Mouse (Mus musculus): ENCODE measurements at regions not wholly inside any gene's neighbourhood (a gene's known extent, or its start where the extent isn't known, plus 50 kb on each side); places are given as distances from the start of the nearest gene placed in this dataset.
A peak's percentile ranks its signal among the peaks of the same experiment; 100 is the strongest.

DNA sequence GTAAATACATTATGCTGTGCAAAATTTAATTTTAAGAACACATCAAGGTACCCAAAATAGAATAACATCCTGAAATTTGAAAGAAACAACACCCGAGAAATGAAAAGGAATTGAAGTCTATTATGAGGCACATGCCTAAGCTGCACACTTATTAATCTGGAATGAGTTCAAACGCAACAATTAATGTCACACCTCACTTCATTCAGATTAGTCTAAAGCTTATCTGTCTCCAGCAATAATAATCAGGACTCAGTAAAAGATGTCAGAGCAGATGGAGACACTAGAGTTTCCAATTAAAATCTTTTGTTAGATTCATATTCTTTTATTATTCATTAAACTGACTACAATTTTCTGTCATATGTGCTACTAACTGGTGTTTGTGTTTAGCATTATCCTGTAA is 308.2 kb upstream of the Ccdc54 start:
- Histone ChIP-seq H3K4me3 (ENCODE audit: insufficient read depth, low read depth, low read length) (no peak overlapping the region), H3K27ac (ENCODE audit: insufficient read depth, low read depth, low read length) (no peak overlapping the region), H3K4me1 (ENCODE audit: control insufficient read depth, insufficient read depth, low read length) (no peaks in the 10 kb centered on the region)
- 76% methylated on average over 2 of the region's 2 CpGs for WGBS
- TF ChIP-seq POLR2A (IDR thresholded peaks at IDR 0.05; ENCODE audit: insufficient read depth, low read depth, low read length) (no peak), CTCF (IDR thresholded peaks at IDR 0.05; ENCODE audit: insufficient read depth, low read depth, low read length) (no peak)

DNA sequence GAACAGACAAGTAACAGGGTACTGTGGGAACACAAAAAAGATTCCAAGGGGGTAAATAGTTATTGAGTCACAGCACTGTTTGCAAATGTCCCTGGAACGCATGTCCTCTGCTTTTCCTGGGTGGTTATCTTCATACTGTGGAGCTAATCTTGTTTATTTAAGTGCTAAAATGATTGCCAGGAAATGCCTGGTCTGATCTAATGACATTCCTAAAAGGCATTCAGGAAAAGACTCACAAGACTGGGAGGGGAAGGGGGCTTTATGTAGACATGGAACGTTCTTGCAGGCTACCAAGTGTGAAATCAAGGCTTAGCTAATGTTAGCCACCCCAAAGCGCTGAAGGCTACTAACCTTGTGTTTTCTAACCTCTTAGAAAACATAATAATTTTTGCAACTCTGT is 287.0 kb upstream of the Ccdc54 start:
- TF ChIP-seq POLR2A (IDR thresholded peaks at IDR 0.05; ENCODE audit: insufficient read depth, low read depth, low read length): no peak
- TF ChIP-seq CTCF (IDR thresholded peaks at IDR 0.05; ENCODE audit: insufficient read depth, low read depth, low read length): no peak
- Histone ChIP-seq H3K4me3 (ENCODE audit: insufficient read depth, low read depth, low read length) (no peak overlapping the region), H3K4me1 (ENCODE audit: control insufficient read depth, insufficient read depth, low read length) (no peaks in the 10 kb centered on the region), H3K27ac (ENCODE audit: insufficient read depth, low read depth, low read length) (no peak overlapping the region)
- 71% methylated on average over 3 of the region's 3 CpGs for WGBS

GRCm38 (mm10) chr16:50871318-50871717 is 280.4 kb upstream of the Ccdc54 start:
- no peak for TF ChIP-seq CTCF (IDR thresholded peaks at IDR 0.05; ENCODE audit: insufficient read depth, low read depth, low read length)
- no peak for TF ChIP-seq POLR2A (IDR thresholded peaks at IDR 0.05; ENCODE audit: insufficient read depth, low read depth, low read length)
- no peak overlapping the region for H3K27ac ChIP-seq (ENCODE audit: insufficient read depth, low read depth, low read length)
- no peaks in the 10 kb centered on the region for H3K4me1 ChIP-seq (ENCODE audit: control insufficient read depth, insufficient read depth, low read length)
- 92% methylated on average over 4 of the region's 4 CpGs for WGBS
- H3K4me3 ChIP-seq (ENCODE audit: insufficient read depth, low read depth, low read length): no peak overlapping the region

- WGBS: 55% methylated on average over 5 of the region's 5 CpGs
- TF ChIP-seq CTCF (IDR thresholded peaks at IDR 0.05; ENCODE audit: insufficient read depth, low read depth, low read length) (no peak), POLR2A (IDR thresholded peaks at IDR 0.05; ENCODE audit: insufficient read depth, low read depth, low read length) (no peak)
Measured at GRCm38 (mm10) chr16:50863565-50863964, 272.6 kb upstream of the Ccdc54 start.

DNA sequence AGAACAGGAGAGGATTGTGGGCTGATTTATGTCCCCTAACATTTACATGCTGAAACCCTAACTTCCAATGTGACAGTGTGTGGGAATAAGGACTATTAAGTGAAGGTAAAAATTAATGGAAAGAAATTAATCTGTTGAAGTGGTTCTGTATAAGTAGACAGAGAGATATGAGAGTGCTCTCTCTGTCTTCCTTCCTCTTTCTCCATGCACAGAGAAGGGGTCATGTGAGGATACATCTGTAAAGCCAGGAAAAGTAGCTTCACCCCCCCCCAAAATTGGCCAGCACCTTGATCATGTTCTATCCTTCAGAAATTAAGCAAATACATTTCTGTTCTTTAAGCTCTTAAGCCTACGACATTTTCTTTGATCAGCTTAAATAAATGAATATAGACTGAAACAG is 268.6 kb upstream of the Ccdc54 start:
- no peak overlapping the region for H3K4me3 ChIP-seq (ENCODE audit: insufficient read depth, low read depth, low read length)
- H3K27ac ChIP-seq (ENCODE audit: insufficient read depth, low read depth, low read length): no peak overlapping the region
- H3K4me1 ChIP-seq (ENCODE audit: control insufficient read depth, insufficient read depth, low read length): no peaks in the 10 kb centered on the region
- WGBS: 98% methylated on average over 1 of the region's 1 CpGs
- TF ChIP-seq POLR2A (IDR thresholded peaks at IDR 0.05; ENCODE audit: insufficient read depth, low read depth, low read length): no peak
- no peak for TF ChIP-seq CTCF (IDR thresholded peaks at IDR 0.05; ENCODE audit: insufficient read depth, low read depth, low read length)

More at GRCm38 (mm10) chr16:50863565-50863964, 272.6 kb upstream of the Ccdc54 start:
- Histone ChIP-seq H3K4me3 (ENCODE audit: insufficient read depth, low read depth, low read length) (no peak overlapping the region), H3K4me1 (ENCODE audit: control insufficient read depth, insufficient read depth, low read length) (no peaks in the 10 kb centered on the region), H3K27ac (ENCODE audit: insufficient read depth, low read depth, low read length) (no peak overlapping the region)

DNA sequence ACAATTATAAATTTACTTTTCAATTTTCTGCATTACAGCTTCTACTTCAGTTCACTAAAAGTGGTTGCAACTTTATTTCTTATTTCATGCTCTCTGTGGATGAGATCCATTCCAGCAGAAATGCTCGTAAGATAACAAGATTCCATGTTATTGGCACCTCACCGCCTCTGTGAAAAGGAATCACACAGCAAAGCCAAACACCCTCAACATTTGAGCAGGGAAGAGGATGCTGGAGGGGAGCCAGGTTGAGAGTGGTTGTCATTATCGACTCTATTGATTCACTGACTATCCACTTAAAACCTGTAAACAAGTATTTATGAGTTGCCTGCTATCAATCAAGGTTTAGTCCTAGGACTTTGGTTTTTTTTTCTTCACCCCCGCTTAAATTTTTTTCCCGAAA is 261.1 kb upstream of the Ccdc54 start:
- 65% methylated on average over 5 of the region's 5 CpGs for WGBS
- Histone ChIP-seq H3K4me3 (ENCODE audit: insufficient read depth, low read depth, low read length) (no peak overlapping the region), H3K27ac (ENCODE audit: insufficient read depth, low read depth, low read length) (no peak overlapping the region), H3K4me1 (ENCODE audit: control insufficient read depth, insufficient read depth, low read length) (no peaks in the 10 kb centered on the region)
- TF ChIP-seq CTCF (IDR thresholded peaks at IDR 0.05; ENCODE audit: insufficient read depth, low read depth, low read length): no peak
- no peak for TF ChIP-seq POLR2A (IDR thresholded peaks at IDR 0.05; ENCODE audit: insufficient read depth, low read depth, low read length)

GRCm38 (mm10) chr16:50847693-50848092 is 256.7 kb upstream of the Ccdc54 start:
- WGBS: 66% methylated on average over 2 of the region's 2 CpGs
- Histone ChIP-seq H3K4me3 (ENCODE audit: insufficient read depth, low read depth, low read length) (no peak overlapping the region), H3K4me1 (ENCODE audit: control insufficient read depth, insufficient read depth, low read length) (no peaks in the 10 kb centered on the region), H3K27ac (ENCODE audit: insufficient read depth, low read depth, low read length) (no peak overlapping the region)
- TF ChIP-seq POLR2A (IDR thresholded peaks at IDR 0.05; ENCODE audit: insufficient read depth, low read depth, low read length): no peak
- TF ChIP-seq CTCF (IDR thresholded peaks at IDR 0.05; ENCODE audit: insufficient read depth, low read depth, low read length): no peak

DNA sequence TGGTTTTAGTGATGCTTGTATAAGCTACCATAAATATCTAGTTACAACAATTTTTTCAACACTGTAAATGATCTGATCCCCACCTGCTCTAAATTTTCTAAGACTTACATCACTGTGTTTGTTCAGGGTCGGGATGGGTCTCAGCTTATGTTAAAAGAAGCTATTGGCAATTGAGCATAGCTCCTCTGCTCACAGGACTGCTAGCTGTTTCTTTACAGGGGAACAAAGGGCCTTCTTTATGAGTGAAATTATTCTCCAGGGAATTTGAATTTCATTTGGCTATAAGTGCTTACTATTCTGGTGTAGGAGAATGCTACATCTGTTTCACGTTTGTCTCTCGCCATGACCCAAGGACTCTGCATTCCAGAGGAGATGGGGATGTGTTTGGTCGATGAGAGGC is 255.6 kb upstream of the Ccdc54 start:
- no peaks in the 10 kb centered on the region for H3K4me1 ChIP-seq (ENCODE audit: control insufficient read depth, insufficient read depth, low read length)
- H3K4me3 ChIP-seq (ENCODE audit: insufficient read depth, low read depth, low read length): no peak overlapping the region
- 71% methylated on average over 4 of the region's 4 CpGs for WGBS
- TF ChIP-seq POLR2A (IDR thresholded peaks at IDR 0.05; ENCODE audit: insufficient read depth, low read depth, low read length): no peak
- TF ChIP-seq CTCF (IDR thresholded peaks at IDR 0.05; ENCODE audit: insufficient read depth, low read depth, low read length): no peak
- no peak overlapping the region for H3K27ac ChIP-seq (ENCODE audit: insufficient read depth, low read depth, low read length)

DNA sequence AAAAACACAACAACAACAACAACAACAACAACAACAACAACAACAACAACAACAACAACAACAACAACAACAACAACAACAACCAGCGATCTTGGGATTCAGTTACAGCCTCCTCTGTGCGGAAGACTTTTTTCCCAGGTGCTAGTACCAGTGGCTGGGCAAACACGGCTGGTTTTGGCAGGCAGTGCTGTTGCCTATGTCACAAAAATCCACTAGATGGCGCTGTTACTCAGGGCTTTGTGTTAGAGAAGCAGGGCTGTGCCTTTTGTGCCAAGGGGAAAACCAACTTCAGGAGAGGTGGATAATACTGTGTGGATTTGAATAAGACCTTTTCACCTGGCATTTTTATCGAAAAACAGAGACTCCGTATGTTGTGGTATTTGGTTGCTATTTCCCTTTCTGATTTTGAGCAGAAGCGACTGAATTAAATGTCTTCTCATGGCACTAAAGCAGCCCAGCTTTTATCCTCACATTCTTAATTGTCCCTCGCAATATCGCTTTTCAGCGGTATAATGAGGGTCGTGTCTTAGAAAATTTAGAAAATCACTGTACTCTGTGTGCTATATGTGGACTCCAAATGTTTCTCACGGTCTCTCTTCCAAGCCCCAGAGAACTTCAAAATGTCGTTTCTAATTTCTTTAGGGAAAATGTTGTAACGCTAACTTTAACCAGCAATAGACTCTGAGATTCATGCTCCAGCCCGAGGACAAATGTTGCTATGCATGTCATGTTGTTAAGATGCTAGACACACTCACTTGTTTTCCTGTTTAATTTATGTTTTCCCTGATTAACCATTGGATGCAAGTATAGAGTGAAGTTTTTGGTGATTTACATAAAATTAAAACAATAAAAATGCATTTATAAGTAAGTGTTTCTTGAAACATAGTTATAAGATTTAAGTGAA is 251.0 kb upstream of the Ccdc54 start:
- TF ChIP-seq POLR2A (IDR thresholded peaks at IDR 0.05; ENCODE audit: insufficient read depth, low read depth, low read length) (no peak), CTCF (IDR thresholded peaks at IDR 0.05; ENCODE audit: insufficient read depth, low read depth, low read length) (peak; percentile 35; the same call in 1 of the 2 replicates)
- H3K4me3 ChIP-seq (ENCODE audit: insufficient read depth, low read depth, low read length): no peak overlapping the region
- H3K4me1 ChIP-seq (ENCODE audit: control insufficient read depth, insufficient read depth, low read length): no peaks in the 10 kb centered on the region
- WGBS: 6% methylated on average over 15 of the region's 15 CpGs
- no peak overlapping the region for H3K27ac ChIP-seq (ENCODE audit: insufficient read depth, low read depth, low read length)

Measured in olfactory bulb, adult 2 months (tissue).